Mouse (Mus musculus) ES-E14 (cell line): Measurements from ENCODE around the gene Svep1.

Source experiments
- MAFK ChIP-seq: IDR thresholded peaks from 2 replicates; pipeline ENCODE4 v1.6.1; 2014; ENCODE audit warnings: mild to moderate bottlenecking, low read depth, low read length, inconsistent platforms; ENCODE audit not compliant: insufficient read depth
- ZC3H11A ChIP-seq: IDR thresholded peaks from 2 replicates; pipeline ENCODE4 v1.6.1; 2012; ENCODE audit warnings: low read depth, mild to moderate bottlenecking, inconsistent platforms, low read length, borderline replicate concordance

- TF ChIP-seq MAFK (no peak), ZC3H11A (no peak)
These were observed 58.1 kb downstream of the Svep1 start for GRCm38 (mm10) chr4:58148547-58148946.
